Mouse (Mus musculus): ENCODE measurements around the gene Trim67. TPM values are rescaled to one million over a fixed set of nuclear protein-coding genes. Genes with fewer than 3 reads are reported as not detected.

Gene Trim67
- total RNA-seq, 4 experiments from 2014 or later = 1.9 to 2.3 (median 2.1) TPM

DNA sequence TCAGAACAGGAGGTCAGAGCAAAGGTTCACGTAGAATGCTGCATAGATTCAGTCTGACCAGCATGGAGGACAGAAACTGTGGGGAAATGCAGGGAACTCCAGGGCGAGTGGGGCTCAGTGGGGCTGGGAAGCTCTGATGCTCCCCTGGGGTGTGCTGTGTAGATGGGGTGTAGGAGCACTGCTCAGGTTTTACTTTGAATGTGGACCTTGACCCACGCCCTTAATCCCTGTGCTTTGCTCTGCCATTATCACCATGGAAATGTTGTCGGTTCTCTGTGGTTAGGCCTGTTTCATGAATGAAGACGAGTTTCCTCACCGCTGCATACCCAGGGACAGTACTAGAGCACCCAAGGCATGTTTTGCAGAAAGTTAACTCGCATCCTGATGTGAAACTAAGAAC is 78.6 kb downstream of the Trim67 start:
- no peak for DNase-seq (ENCODE audit: low spot score in 2 of 2)

DNA sequence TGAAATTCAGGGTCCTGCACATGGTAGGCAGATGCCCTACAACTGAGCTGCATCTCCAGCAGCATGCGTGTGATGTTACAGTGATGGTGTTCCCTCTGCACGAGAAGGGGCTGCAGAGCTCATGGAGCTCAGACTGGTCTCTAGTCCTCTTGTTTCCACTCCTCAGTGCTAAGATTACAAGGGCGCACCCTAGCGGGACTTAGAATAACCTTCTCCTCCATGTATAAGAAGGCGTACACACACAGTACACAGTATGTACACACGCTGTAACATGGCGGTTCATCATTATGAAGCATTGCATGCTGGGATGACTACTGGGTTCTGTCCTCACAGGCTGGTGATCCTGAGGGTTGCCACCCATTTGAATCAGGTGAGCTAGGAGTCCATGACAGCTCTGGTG is 79.2 kb downstream of the Trim67 start:
- DNase-seq (ENCODE audit: low spot score in 2 of 2) = no peak

DNA sequence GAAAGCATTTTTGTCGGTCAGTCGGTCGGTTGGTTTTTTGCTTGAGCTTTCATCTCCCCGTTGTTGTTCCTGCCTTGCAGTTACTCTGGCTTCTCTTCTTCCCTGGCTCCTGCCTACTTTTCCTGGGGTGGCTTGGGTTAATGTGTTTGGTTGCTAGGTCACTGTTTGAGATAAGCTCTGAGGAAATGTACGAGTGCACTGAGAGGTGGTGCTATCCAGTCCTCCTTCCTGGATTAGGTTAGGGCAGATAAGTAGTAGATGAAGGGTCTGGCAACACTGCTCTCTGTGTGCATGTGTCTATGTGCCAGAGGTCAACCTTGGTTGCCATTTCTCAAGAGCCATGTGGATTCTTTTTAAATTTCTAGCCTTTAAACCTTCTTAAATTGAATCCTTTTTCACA is 79.8 kb downstream of the Trim67 start:
- DNase-seq (ENCODE audit: low spot score in 2 of 2) = no peak

- no peak for DNase-seq (ENCODE audit: low spot score in 2 of 2)
These were observed 85.2 kb downstream of the Trim67 start for GRCm38 (mm10) chr8:124878141-124878540.

DNA sequence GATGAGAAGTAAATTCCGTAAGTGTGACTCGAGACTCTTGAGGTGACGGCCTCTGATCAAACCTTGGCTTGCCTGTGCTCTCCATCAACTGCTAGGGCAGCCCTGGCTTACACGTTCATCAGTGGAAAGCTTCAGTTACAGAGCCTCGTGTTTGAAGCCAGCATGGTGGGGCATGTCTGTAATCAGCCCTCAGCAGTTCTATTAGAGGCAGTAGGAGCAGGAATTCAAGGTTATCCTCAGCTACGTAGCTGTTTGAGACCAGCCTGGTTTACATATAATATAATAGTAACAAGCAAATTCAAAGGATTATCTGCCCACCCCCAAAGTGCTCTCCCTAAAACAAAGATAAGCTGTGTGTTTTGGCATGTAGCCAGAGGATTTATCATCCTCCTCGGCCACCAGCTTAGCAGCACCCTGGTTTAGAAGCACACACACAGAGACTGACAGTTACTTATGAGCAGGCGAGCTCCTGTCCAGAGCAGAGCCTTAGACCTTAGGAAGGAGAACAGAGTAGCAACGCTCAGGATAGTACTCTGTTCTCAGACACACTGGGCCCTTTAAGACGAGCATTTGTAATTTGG is 86.1 kb downstream of the Trim67 start:
- no peak for DNase-seq (ENCODE audit: low spot score in 2 of 2)

Other genes starting within 250 kb of the Trim67 start
- 10 to 100 TPM; 22.3 to 34.0 (median 30.1) TPM for gene Agt, start 223.4 kb upstream of the Trim67 start, total RNA-seq (2022)
- under 1 TPM in 2 of 4 experiments, not detected in 2; 0.12 to 0.14 TPM for gene Capn9, start 217.0 kb upstream of the Trim67 start, total RNA-seq (2022)
- gene 2310022B05Rik, start 129.7 kb upstream of the Trim67 start, total RNA-seq (2022) = 10 to 100 TPM; 69.6 to 81.2 (median 75.2) TPM
- 10 to 100 TPM; 42.9 to 55.7 (median 47.1) TPM for gene Ttc13, start 71.1 kb upstream of the Trim67 start, total RNA-seq (2022)
- 10 to 100 TPM; 13.3 to 17.5 (median 15.2) TPM for gene Arv1, start 71.0 kb upstream of the Trim67 start, total RNA-seq (2022)
- gene Fam89a, start 41.3 kb upstream of the Trim67 start, total RNA-seq (2022) = 1 to 10 TPM in 1 of 4 experiments, under 1 TPM in 3; 0.56 to 1.2 (median 0.73) TPM
- gene Gnpat, start 69.9 kb downstream of the Trim67 start, total RNA-seq (2022) = 10 to 100 TPM; 55.9 to 63.9 (median 62.1) TPM
- gene 2810004N23Rik, start 70.0 kb downstream of the Trim67 start, total RNA-seq (2022) = 10 to 100 TPM; 18.2 to 23.4 (median 21.0) TPM
- gene Exoc8, start 104.6 kb downstream of the Trim67 start, total RNA-seq (2022) = 10 to 100 TPM; 33.0 to 34.5 (median 33.3) TPM
- 10 to 100 TPM; 13.2 to 16.5 (median 15.3) TPM for gene Sprtn, start 104.8 kb downstream of the Trim67 start, total RNA-seq (2022)
- gene Egln1, start 156.2 kb downstream of the Trim67 start, total RNA-seq (2022) = 10 to 100 TPM; 56.4 to 58.7 (median 58.4) TPM
- gene Tsnax, start 219.9 kb downstream of the Trim67 start, total RNA-seq (2022) = 100 to 1,000 TPM; 147 to 154 (median 150) TPM